Mouse (Mus musculus) heart, embryonic 15.5 days (tissue): Measurements from ENCODE around the gene Gm2244. TPM values are rescaled to one million over a fixed set of nuclear protein-coding genes. Genes with fewer than 3 reads are reported as not detected.
"Not testable (repeated sequence)": the region's sequence is repeated elsewhere in the genome, so short reads cannot be mapped to it uniquely, and the experiment has no call there.

Source experiments
- ATAC-seq: fragments of 200-750 bp; cut with Nextera tagmentation; replicated peaks from 2 replicates; pipeline ENCODE4 v1.8.0; 2017; ENCODE audit warnings: low read depth, moderate TSS enrichment; ENCODE audit not compliant: insufficient number of reproducible peaks, insufficient read depth, low FRiP score
- H3K27ac ChIP-seq: fragments of 300-500 bp; sonication (generic); 2 replicates; pipeline ENCODE4 v1.5.1; 2015; ENCODE audit warnings: mild to moderate bottlenecking, inconsistent platforms
- H3K27me3 ChIP-seq: fragments of 300-500 bp; sonication (generic); 2 replicates; pipeline ENCODE4 v1.6.1; 2015; ENCODE audit warnings: inconsistent platforms
- H3K36me3 ChIP-seq: fragments of 300-500 bp; sonication (generic); 2 replicates; pipeline ENCODE4 v1.6.1; 2015; ENCODE audit warnings: mild to moderate bottlenecking, inconsistent platforms
- H3K4me1 ChIP-seq: fragments of 300-500 bp; sonication (generic); replicated peaks from 2 replicates; pipeline ENCODE4 v1.6.1; 2015; ENCODE audit warnings: inconsistent platforms
- H3K4me2 ChIP-seq: fragments of 300-500 bp; sonication (generic); 2 replicates; pipeline ENCODE4 v1.6.1; 2015; ENCODE audit warnings: inconsistent platforms, mild to moderate bottlenecking, moderate library complexity
- H3K4me3 ChIP-seq: fragments of 300-500 bp; sonication (generic); 2 replicates; pipeline ENCODE4 v1.5.1; 2015; ENCODE audit warnings: mild to moderate bottlenecking, inconsistent platforms
- H3K9ac ChIP-seq: fragments of 300-500 bp; sonication (generic); 2 replicates; pipeline ENCODE4 v1.6.1; 2015; ENCODE audit warnings: mild to moderate bottlenecking, inconsistent platforms
- H3K9me3 ChIP-seq: fragments of 300-500 bp; sonication (generic); replicated peaks from 2 replicates; pipeline ENCODE4 v1.6.1; 2016; ENCODE audit warnings: inconsistent platforms
- WGBS: fragments of 180-500 bp; shearing (Covaris S2); methylation state at CpG from one replicate; pipeline ENCODE4 v1.1.7; 2015; ENCODE audit warnings: mixed read lengths; 5-methylcytosine and 5-hydroxymethylcytosine counted together
- polyA plus RNA-seq: library from polyadenylated mRNA; unstranded; fragments of >200 nt; fragmentation: Nextera tagmentation; extraction: Ambion mirVana; gene quantifications from 2 replicates; pipeline ENCODE4 v1.2.1, GENCODE M21; 2015

Gene Gm2244
- 0.19 and 0.29 TPM in 2 replicates for polyA plus RNA-seq

- not testable (repeated sequence) for H3K27ac ChIP-seq, ATAC-seq, H3K9ac ChIP-seq, H3K4me1 ChIP-seq, H3K9me3 ChIP-seq, H3K4me3 ChIP-seq, H3K36me3 ChIP-seq, H3K27me3 ChIP-seq, H3K4me2 ChIP-seq
- WGBS: 75% methylated on average over 1 of the region's 3 CpGs
These were observed at the start of gene Gm2244 for GRCm38 (mm10) chr14:19549863-19550262. Gm2244 (minus strand) TSS chr14:19549963.

GRCm38 (mm10) chr14:19584804-19585667, 35.3 kb upstream of the Gm2244 start, which contains the start of gene Gm2237:
Gm2237 (minus strand) TSS chr14:19585135.
- WGBS: 2% methylated on average over 10 of the region's 62 CpGs
- H3K27me3 ChIP-seq, H3K4me1 ChIP-seq, H3K9me3 ChIP-seq, H3K36me3 ChIP-seq, ATAC-seq: not testable (repeated sequence)
- H3K4me2 ChIP-seq: peak within 1 kb of the TSS; percentile 60
- peak within 1 kb of the TSS; percentile 53 for H3K4me3 ChIP-seq
- peak within 1 kb of the TSS; percentile 65 for H3K27ac ChIP-seq
- peak within 1 kb of the TSS; percentile 50 for H3K9ac ChIP-seq

Other genes with a start within 250 kb of the Gm2244 start
- 0.72 and 1.1 TPM in 2 replicates for gene Gm21738, start 131.0 kb downstream of the Gm2244 start, polyA plus RNA-seq
- gene Gm2237, start 35.2 kb upstream of the Gm2244 start, polyA plus RNA-seq: 2.1 and 2.5 TPM in 2 replicates
- not detected in 2 replicates for gene Gm5458, start 52.6 kb upstream of the Gm2244 start, polyA plus RNA-seq
- 84.4 and 116 TPM in 2 replicates for gene Nid2, start 201.3 kb upstream of the Gm2244 start, polyA plus RNA-seq